Mouse (Mus musculus) G1E (cell line): ENCODE results near the gene Dnase2b. TPM values are rescaled to one million over a fixed set of nuclear protein-coding genes. Genes with fewer than 3 reads are reported as not detected.

Source experiments
- ATAC-seq: 2 replicates; pipeline ENCODE4 v1.8.0; 2016; ENCODE audit warnings: mild to moderate bottlenecking; ENCODE audit not compliant: insufficient number of reproducible peaks, poor library complexity, low FRiP score, severe bottlenecking; ENCODE audit errors: extremely low read depth
- DNase-seq: peaks from one replicate; pipeline ENCODE4 v3.0.0; 2012; ENCODE audit warnings: low spot score
- H3K27me3 ChIP-seq: 2 replicates; pipeline ENCODE4 v1.6.1; 2012; ENCODE audit warnings: mild to moderate bottlenecking, low read length, inconsistent platforms; ENCODE audit not compliant: insufficient read depth
- H3K36me3 ChIP-seq: replicated peaks from 2 replicates; pipeline ENCODE3; 2012; ENCODE audit warnings: mild to moderate bottlenecking, inconsistent platforms
- H3K4me1 ChIP-seq: 2 replicates; pipeline ENCODE4 v1.6.1; 2012; ENCODE audit warnings: low read depth, low read length, inconsistent platforms, mixed read lengths; ENCODE audit not compliant: insufficient read depth
- H3K4me3 ChIP-seq: 2 replicates; pipeline ENCODE4 v1.5.1; 2012; ENCODE audit warnings: low read depth, mild to moderate bottlenecking, inconsistent platforms, low read length, moderate library complexity, mixed read lengths
- H3K9me3 ChIP-seq: replicated peaks from 2 replicates; pipeline ENCODE4 v1.6.1; 2012; ENCODE audit warnings: inconsistent platforms
- CTCF ChIP-seq: IDR thresholded peaks from 2 replicates; pipeline ENCODE4 v1.5.1; 2012; ENCODE audit warnings: low read depth, low read length, inconsistent platforms, mixed read lengths
- GATA1 ChIP-seq: IDR thresholded peaks from 2 replicates; pipeline ENCODE4 v1.6.1; 2012; ENCODE audit warnings: borderline replicate concordance, low read length, inconsistent platforms, mixed read lengths
- GATA2 ChIP-seq: IDR thresholded peaks from 2 replicates; pipeline ENCODE4 v1.6.1; 2012; ENCODE audit warnings: low read depth, low read length, inconsistent platforms, borderline replicate concordance
- POLR2AphosphoS5 ChIP-seq: IDR thresholded peaks from 2 replicates; pipeline ENCODE4 v1.6.1; 2012; ENCODE audit warnings: low read depth, low read length, inconsistent platforms; ENCODE audit not compliant: insufficient replicate concordance
- TAL1 ChIP-seq: conservative IDR thresholded peaks from 2 replicates; pipeline ENCODE4 v1.6.1; 2012; ENCODE audit warnings: low read depth, low read length, inconsistent platforms, mixed read lengths
- polyA plus RNA-seq: library from polyadenylated mRNA; stranded (reverse); fragments of >175 nt; gene quantifications from 2 replicates; pipeline ENCODE4 v1.2.3, GENCODE M21; 2012
- total RNA-seq, 2 experiments: library from RNA; stranded (forward) in 1 of 2; stranded (reverse) in 1 of 2; fragments of 200-1000 nt in 1 of 2; fragments of >200 nt in 1 of 2; fragmentation: Nextera tagmentation in 1 of 2; gene quantifications; 2 replicates each; pipeline ENCODE4 v1.2.3; 2014 to 2017

The Dnase2b gene
- total and polyA plus RNA-seq, 3 experiments = 1.4 TPM; not detected in 2

GRCm38 (mm10) chr3:146570148-146570782, 45.1 kb downstream of the Dnase2b start, which contains the start of gene Uox:
Uox (plus strand) TSS chr3:146570426.
- no peaks in the 10 kb centered on the region for H3K9me3 ChIP-seq
- DNase-seq = no peak
- H3K4me1 ChIP-seq = peaks cover 13% of the 10 kb centered on the region
- H3K27me3 ChIP-seq = peaks cover 3% of the 10 kb centered on the region; the same call in 1 of the 2 replicates
- no peak for TF ChIP-seq GATA1
- no peak for TF ChIP-seq CTCF
- no peak for TF ChIP-seq TAL1
- TF ChIP-seq GATA2 = no peak
- no peak for TF ChIP-seq POLR2AphosphoS5
- H3K36me3 ChIP-seq = no peaks in the 10 kb centered on the region
- no peak for ATAC-seq
- H3K4me3 ChIP-seq = no peak within 1 kb of the TSS

DNA sequence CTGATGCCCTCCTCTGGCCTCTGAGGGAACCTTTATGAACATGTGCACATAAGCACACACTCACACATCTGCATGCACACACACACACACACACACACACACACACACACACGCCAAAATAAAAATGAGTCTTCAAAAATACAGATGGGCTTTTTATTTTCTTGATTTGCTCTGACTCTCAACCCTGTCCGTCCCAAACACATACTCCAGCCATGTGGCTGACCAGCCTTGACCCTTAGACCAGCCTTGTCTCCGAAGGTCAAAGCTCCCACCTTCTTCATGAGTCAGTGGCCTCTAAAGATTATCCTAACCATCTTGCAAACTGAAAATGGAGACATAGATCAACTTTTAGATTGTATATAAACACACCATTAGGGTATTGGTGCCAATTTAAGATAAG, 45.8 kb downstream of the Dnase2b start:
- H3K27me3 ChIP-seq = peaks cover 3% of the 10 kb centered on the region; the same call in 1 of the 2 replicates
- H3K4me1 ChIP-seq = peaks cover 13% of the 10 kb centered on the region
- H3K4me3 ChIP-seq = no peak overlapping the region
- H3K36me3 ChIP-seq = no peaks in the 10 kb centered on the region
- TF ChIP-seq GATA2 (no peak), GATA1 (no peak), TAL1 (no peak), CTCF (no peak), POLR2AphosphoS5 (no peak)
- ATAC-seq (no peak), DNase-seq (no peak)
- no peaks in the 10 kb centered on the region for H3K9me3 ChIP-seq

- DNase-seq (no peak), ATAC-seq (peak; percentile 66)
- no peaks in the 10 kb centered on the region for H3K36me3 ChIP-seq
- H3K9me3 ChIP-seq = no peaks in the 10 kb centered on the region
- TF ChIP-seq GATA2 = no peak
- TF ChIP-seq CTCF = no peak
- TF ChIP-seq TAL1 = no peak
- TF ChIP-seq POLR2AphosphoS5 = no peak
- no peak for TF ChIP-seq GATA1
- peaks cover 3% of the 10 kb centered on the region; the same call in 1 of the 2 replicates for H3K27me3 ChIP-seq
- H3K4me3 ChIP-seq = no peak overlapping the region
- H3K4me1 ChIP-seq = peaks cover 9% of the 10 kb centered on the region
These were observed 47.4 kb downstream of the Dnase2b start for GRCm38 (mm10) chr3:146567884-146568530.

GRCm38 (mm10) chr3:146567366-146567765, 48.0 kb downstream of the Dnase2b start:
- no peaks in the 10 kb centered on the region for H3K36me3 ChIP-seq
- TF ChIP-seq POLR2AphosphoS5 = no peak
- no peak for TF ChIP-seq CTCF
- TF ChIP-seq TAL1 = no peak
- no peak for TF ChIP-seq GATA1
- no peak for TF ChIP-seq GATA2
- no peak for ATAC-seq
- no peaks in the 10 kb centered on the region for H3K9me3 ChIP-seq
- DNase-seq = no peak
- H3K4me3 ChIP-seq = no peak overlapping the region
- H3K4me1 ChIP-seq = peaks cover 11% of the 10 kb centered on the region
- peaks cover 3% of the 10 kb centered on the region; the same call in 1 of the 2 replicates for H3K27me3 ChIP-seq

- Histone ChIP-seq H3K9me3 (no peaks in the 10 kb centered on the region), H3K36me3 (no peaks in the 10 kb centered on the region), H3K4me3 (no peak overlapping the region), H3K27me3 (peaks cover 3% of the 10 kb centered on the region; the same call in 1 of the 2 replicates), H3K4me1 (peaks cover 14% of the 10 kb centered on the region)
- ATAC-seq (no peak), DNase-seq (no peak)
- TF ChIP-seq GATA2 (no peak), CTCF (no peak), GATA1 (no peak), POLR2AphosphoS5 (no peak), TAL1 (no peak)
These were observed 50.4 kb downstream of the Dnase2b start for GRCm38 (mm10) chr3:146565065-146565411.

GRCm38 (mm10) chr3:146564268-146565064, 50.9 kb downstream of the Dnase2b start:
- peak; percentile 36 for DNase-seq
- H3K27me3 ChIP-seq = peaks cover 3% of the 10 kb centered on the region; the same call in 1 of the 2 replicates
- no peaks in the 10 kb centered on the region for H3K36me3 ChIP-seq
- ATAC-seq = no peak
- no peak overlapping the region for H3K4me3 ChIP-seq
- peaks cover 14% of the 10 kb centered on the region for H3K4me1 ChIP-seq
- H3K9me3 ChIP-seq = no peaks in the 10 kb centered on the region
- TF ChIP-seq CTCF (peak; percentile 37; the same call in 1 of the 2 replicates), GATA1 (no peak)
